Mouse (Mus musculus) embryonic facial prominence, embryonic 14.5 days (tissue): ENCODE data around the gene Tatdn2. TPM values are rescaled to one million over a fixed set of nuclear protein-coding genes. Genes with fewer than 3 reads are reported as not detected.

Experiments used
- ATAC-seq: fragments of 200-750 bp; cut with Nextera tagmentation; 2 replicates; pipeline ENCODE4 v1.8.0; 2017; ENCODE audit warnings: low read depth, moderate number of reproducible peaks, moderate TSS enrichment
- DNase-seq: peaks from one replicate; pipeline ENCODE4 v3.0.0-alpha.2; 2015; ENCODE audit warnings: low spot score
- H3K27ac ChIP-seq: fragments of 300-500 bp; sonication (generic); replicated peaks from 2 replicates; pipeline ENCODE4 v1.5.1; 2014; ENCODE audit warnings: low read depth, mild to moderate bottlenecking, low read length, moderate library complexity
- H3K27me3 ChIP-seq: fragments of 300-500 bp; sonication (generic); replicated peaks from 2 replicates; pipeline ENCODE4 v1.6.1; 2014; ENCODE audit warnings: low read length; ENCODE audit not compliant: control insufficient read depth, insufficient read depth
- H3K36me3 ChIP-seq: fragments of 300-500 bp; sonication (generic); 2 replicates; pipeline ENCODE4 v1.6.1; 2014; ENCODE audit warnings: low read length, mixed read lengths; ENCODE audit not compliant: control insufficient read depth, insufficient read depth
- H3K4me1 ChIP-seq: fragments of 300-500 bp; sonication (generic); 2 replicates; pipeline ENCODE4 v1.6.1; 2014; ENCODE audit warnings: antibody characterized with exemption, low read length; ENCODE audit not compliant: control insufficient read depth, insufficient read depth
- H3K4me2 ChIP-seq: fragments of 300-500 bp; sonication (generic); 2 replicates; pipeline ENCODE4 v1.6.1; 2014; ENCODE audit warnings: low read depth, mild to moderate bottlenecking, low read length, moderate library complexity, mixed read lengths
- H3K4me3 ChIP-seq: fragments of 300-500 bp; sonication (generic); 2 replicates; pipeline ENCODE4 v1.5.1; 2014; ENCODE audit warnings: low read depth, mild to moderate bottlenecking, low read length
- H3K9ac ChIP-seq: fragments of 300-500 bp; sonication (generic); 2 replicates; pipeline ENCODE4 v1.6.1; 2014; ENCODE audit warnings: low read depth, mild to moderate bottlenecking, low read length, moderate library complexity, mixed read lengths
- H3K9me3 ChIP-seq: fragments of 300-500 bp; sonication (generic); 2 replicates; pipeline ENCODE4 v1.6.1; 2016; ENCODE audit warnings: low read length; ENCODE audit not compliant: control insufficient read depth
- WGBS: fragments of 180-500 bp; shearing (Covaris S2); extraction: QIAGEN DNeasy Blood & Tissue Kit; methylation state at CpG from one replicate; pipeline ENCODE4 v1.1.7; 2014; 5-methylcytosine and 5-hydroxymethylcytosine counted together
- polyA plus RNA-seq: library from polyadenylated mRNA; unstranded; fragments of >200 nt; fragmentation: Nextera tagmentation; extraction: Ambion mirVana; gene quantifications from 2 replicates; pipeline ENCODE4 v1.2.1, GENCODE M21; 2014

Tatdn2 gene
- polyA plus RNA-seq, 1 experiment from 2014 or later = 1.9 TPM

DNA sequence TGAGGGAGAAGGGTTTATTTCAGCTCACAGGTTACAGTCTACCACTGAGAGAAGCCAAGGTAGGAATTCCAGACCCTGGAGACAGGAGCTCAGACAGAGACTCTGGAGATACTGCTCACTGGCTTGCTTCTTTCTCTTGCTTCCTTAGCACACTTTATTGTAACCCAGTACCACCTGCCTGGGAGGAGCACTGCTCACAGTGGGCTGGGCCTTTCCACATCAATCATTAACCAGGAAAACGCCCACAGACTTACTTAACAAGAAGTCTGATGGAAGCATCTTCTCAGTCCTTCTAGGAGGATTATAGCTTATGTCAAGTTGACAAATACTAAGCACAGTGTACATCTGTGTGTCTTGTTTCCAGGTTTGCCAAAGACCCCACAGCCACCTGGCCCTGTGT is 17.9 kb downstream of the Tatdn2 start:
- no peak for DNase-seq
- Histone ChIP-seq H3K27ac (no peak overlapping the region), H3K4me3 (no peak overlapping the region), H3K4me2 (no peak overlapping the region), H3K9me3 (no peaks in the 10 kb centered on the region), H3K27me3 (no peaks in the 10 kb centered on the region), H3K36me3 (peaks cover 81% of the 10 kb centered on the region), H3K9ac (no peak overlapping the region), H3K4me1 (no peaks in the 10 kb centered on the region)
- no peak for ATAC-seq
- 71% methylated on average over 1 of the region's 1 CpGs for WGBS

DNA sequence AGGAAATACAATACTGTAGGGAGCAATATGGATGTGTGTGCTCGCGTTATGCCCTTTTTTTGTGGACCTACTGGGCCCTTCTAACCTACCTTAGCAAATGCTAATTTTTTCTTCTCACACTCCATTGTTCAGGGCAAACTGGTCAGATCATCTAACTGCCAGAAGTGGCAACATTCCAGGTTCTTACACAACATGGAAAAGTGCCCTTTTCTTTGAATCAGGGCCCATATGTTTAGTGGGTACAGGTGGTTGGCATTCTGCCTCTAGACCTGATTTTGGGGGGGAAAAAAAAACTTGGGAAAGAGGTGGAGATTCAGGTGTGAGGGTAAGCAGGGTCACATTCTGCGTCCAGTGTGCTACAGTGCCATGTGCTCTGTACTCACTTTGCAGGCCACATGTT is 20.7 kb downstream of the Tatdn2 start:
- 88% methylated on average over 3 of the region's 3 CpGs for WGBS
- Histone ChIP-seq H3K9me3 (no peaks in the 10 kb centered on the region), H3K4me1 (no peaks in the 10 kb centered on the region), H3K9ac (no peak overlapping the region), H3K36me3 (peaks cover 75% of the 10 kb centered on the region), H3K4me3 (no peak overlapping the region), H3K27me3 (no peaks in the 10 kb centered on the region), H3K4me2 (no peak overlapping the region), H3K27ac (no peak overlapping the region)
- DNase-seq (no peak), ATAC-seq (no peak)

- Histone ChIP-seq H3K4me1 (no peaks in the 10 kb centered on the region), H3K27ac (no peak within 1 kb of the TSS), H3K27me3 (no peaks in the 10 kb centered on the region), H3K36me3 (peaks cover 68% of the 10 kb centered on the region), H3K9me3 (no peaks in the 10 kb centered on the region), H3K4me2 (no peak within 1 kb of the TSS), H3K9ac (no peak within 1 kb of the TSS), H3K4me3 (no peak within 1 kb of the TSS)
- ATAC-seq = no peak
- no peak for DNase-seq
- WGBS = 85% methylated on average over 3 of the region's 3 CpGs
Observed at GRCm38 (mm10) chr6:113719878-113720277, 23.0 kb downstream of the Tatdn2 start, which contains the start of gene Ghrl. TSS of gene Ghrl (minus strand) at chr6:113719880.

GRCm38 (mm10) chr6:113721061-113721460 is 24.2 kb downstream of the Tatdn2 start:
- no peaks in the 10 kb centered on the region for H3K4me1 ChIP-seq
- no peak overlapping the region for H3K27ac ChIP-seq
- H3K4me3 ChIP-seq = no peak overlapping the region
- DNase-seq (no peak), ATAC-seq (no peak)
- peaks cover 66% of the 10 kb centered on the region for H3K36me3 ChIP-seq
- 90% methylated on average over 4 of the region's 4 CpGs for WGBS
- H3K9me3 ChIP-seq = no peaks in the 10 kb centered on the region
- H3K9ac ChIP-seq = no peak overlapping the region
- H3K4me2 ChIP-seq = no peak overlapping the region
- no peaks in the 10 kb centered on the region for H3K27me3 ChIP-seq

DNA sequence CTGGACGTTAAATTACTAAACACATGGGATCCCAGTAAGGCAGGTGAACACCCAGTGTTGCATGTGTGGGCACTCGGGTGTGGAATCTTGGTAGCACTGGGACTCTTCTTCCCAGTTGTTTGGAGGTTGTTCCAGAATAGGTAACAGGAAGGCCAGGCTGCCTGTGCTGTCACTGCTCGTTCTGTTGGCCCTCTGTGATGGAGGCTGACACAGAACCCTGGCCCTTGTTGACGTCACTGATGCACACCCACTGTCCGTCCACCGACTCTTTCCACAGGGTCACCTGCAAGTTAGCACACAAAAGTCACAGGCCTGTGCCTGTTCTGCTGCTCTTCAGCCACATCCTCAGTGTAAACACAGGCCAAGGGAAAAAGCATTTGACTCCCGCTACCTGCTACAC is 31.3 kb downstream of the Tatdn2 start:
- DNase-seq (no peak), ATAC-seq (no peak)
- H3K9me3 ChIP-seq = no peaks in the 10 kb centered on the region
- no peak overlapping the region for H3K4me3 ChIP-seq
- peaks cover 84% of the 10 kb centered on the region for H3K36me3 ChIP-seq
- WGBS = 86% methylated on average over 7 of the region's 7 CpGs
- no peak overlapping the region for H3K4me2 ChIP-seq
- H3K27ac ChIP-seq = no peak overlapping the region
- H3K27me3 ChIP-seq = no peaks in the 10 kb centered on the region
- no peaks in the 10 kb centered on the region for H3K4me1 ChIP-seq
- no peak overlapping the region for H3K9ac ChIP-seq

DNA sequence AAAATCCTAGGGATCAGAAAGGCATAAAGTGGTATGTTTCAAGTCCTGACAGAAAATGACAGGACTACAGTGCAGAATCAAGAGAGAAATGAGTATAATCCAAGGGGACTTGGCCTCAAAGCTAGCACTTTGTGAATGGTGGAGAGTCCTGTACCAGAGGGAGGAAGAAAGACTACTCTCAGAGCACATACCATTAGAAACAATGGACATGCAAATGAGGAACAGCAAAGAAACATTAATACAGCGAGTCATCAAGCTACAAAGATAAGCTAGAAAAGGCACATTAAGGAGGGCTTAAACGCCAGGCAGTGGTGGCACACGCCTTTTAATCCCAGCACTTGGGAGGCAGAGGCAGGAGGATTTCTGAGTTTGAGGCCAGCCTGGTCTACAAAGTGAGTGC is 34.4 kb downstream of the Tatdn2 start:
- Histone ChIP-seq H3K4me1 (no peaks in the 10 kb centered on the region), H3K9me3 (no peaks in the 10 kb centered on the region), H3K27ac (no peak overlapping the region), H3K4me2 (no peak overlapping the region), H3K36me3 (peaks cover 98% of the 10 kb centered on the region), H3K9ac (no peak overlapping the region), H3K27me3 (no peaks in the 10 kb centered on the region), H3K4me3 (no peak overlapping the region)
- no peak for ATAC-seq
- WGBS = 92% methylated on average over 3 of the region's 3 CpGs
- DNase-seq = no peak

- DNase-seq (no peak), ATAC-seq (no peak)
- H3K4me2 ChIP-seq = no peak overlapping the region
- 89% methylated on average over 9 of the region's 9 CpGs for WGBS
- H3K27me3 ChIP-seq = no peaks in the 10 kb centered on the region
- peaks cover 4% of the 10 kb centered on the region; the same call in 1 of the 2 replicates for H3K4me1 ChIP-seq
- H3K36me3 ChIP-seq = peaks cover 59% of the 10 kb centered on the region
- no peaks in the 10 kb centered on the region for H3K9me3 ChIP-seq
- no peak overlapping the region for H3K4me3 ChIP-seq
- H3K27ac ChIP-seq = no peak overlapping the region
- H3K9ac ChIP-seq = no peak overlapping the region
Observed at GRCm38 (mm10) chr6:113737318-113738046, 40.6 kb downstream of the Tatdn2 start.

DNA sequence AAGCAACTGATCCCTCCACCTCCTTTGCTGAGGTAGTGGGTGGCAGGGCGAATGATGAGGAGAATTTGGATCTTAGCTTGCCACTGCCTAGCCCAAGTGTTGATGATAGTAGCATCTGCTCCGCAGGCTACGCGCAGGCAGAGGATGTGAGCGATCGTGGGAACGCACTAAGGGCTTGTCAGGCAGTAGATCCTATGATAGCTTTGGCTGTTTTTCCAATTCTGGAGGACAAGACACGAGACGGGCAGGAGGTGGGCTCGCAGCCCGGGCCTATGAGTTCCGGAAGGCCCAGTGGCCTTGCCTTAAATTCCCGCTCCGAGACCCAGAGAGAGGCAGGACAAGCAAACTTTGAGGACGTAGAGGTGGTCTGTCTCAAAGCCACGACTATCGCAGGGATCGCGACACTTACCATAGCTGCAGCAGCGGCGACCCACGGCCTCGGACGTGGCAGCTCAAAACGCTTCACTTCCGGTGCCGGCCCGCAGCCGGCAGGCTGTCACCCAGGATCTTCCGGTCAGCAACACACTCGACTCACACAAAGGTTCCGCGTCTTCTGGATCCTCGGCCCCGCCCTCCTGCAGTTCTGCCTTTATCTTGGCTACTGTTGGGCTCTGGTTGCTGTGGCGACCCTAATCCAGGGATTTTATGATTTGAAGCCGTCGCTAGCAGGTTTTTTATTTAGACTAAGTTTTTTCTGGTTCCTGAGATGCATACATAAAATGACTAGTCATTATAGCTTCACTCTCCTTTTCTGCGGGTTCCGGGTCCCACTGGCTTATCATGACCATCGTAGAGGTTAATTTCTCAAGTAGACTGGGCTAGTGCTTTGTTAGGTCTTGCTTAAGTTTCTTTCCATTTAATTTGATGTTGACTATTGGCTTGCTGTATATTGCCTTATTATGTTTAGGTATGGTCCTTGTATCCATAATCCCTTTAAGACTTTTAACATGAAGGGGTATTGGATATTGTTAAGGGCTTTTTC is 43.7 kb downstream of the Tatdn2 start, which contains the start of gene Sec13:
Sec13 (minus strand) TSS at position 508 of the 982 bp plus-strand sequence.
- H3K4me1 ChIP-seq = peaks cover 4% of the 10 kb centered on the region; the same call in 1 of the 2 replicates
- no peaks in the 10 kb centered on the region for H3K9me3 ChIP-seq
- H3K9ac ChIP-seq = peak within 1 kb of the TSS; percentile 86
- H3K4me3 ChIP-seq = peak within 1 kb of the TSS; percentile 81
- ATAC-seq (peak; percentile 90), DNase-seq (peak; percentile 91)
- peaks cover 29% of the 10 kb centered on the region for H3K36me3 ChIP-seq
- WGBS = 7% methylated on average over 40 of the region's 41 CpGs
- no peaks in the 10 kb centered on the region for H3K27me3 ChIP-seq
- peak within 1 kb of the TSS; percentile 79 for H3K27ac ChIP-seq
- peak within 1 kb of the TSS; percentile 81 for H3K4me2 ChIP-seq
